Mouse (Mus musculus) stomach, embryonic 15.5 days (tissue): ENCODE measurements around the gene Ccl2. TPM values are rescaled to one million over a fixed set of nuclear protein-coding genes. Genes with fewer than 3 reads are reported as not detected.
A peak's percentile ranks its signal among the peaks of the same experiment; 100 is the strongest.

Experiments used
- ATAC-seq: fragments of 200-750 bp; cut with Nextera tagmentation; 2 replicates; pipeline ENCODE4 v1.8.0; 2017; ENCODE audit warnings: low read depth, moderate number of reproducible peaks, moderate TSS enrichment; ENCODE audit not compliant: insufficient read depth, low FRiP score
- H3K27ac ChIP-seq: fragments of 300-500 bp; sonication (generic); 2 replicates; pipeline ENCODE4 v1.5.1; 2015; ENCODE audit warnings: mild to moderate bottlenecking, inconsistent platforms
- H3K27me3 ChIP-seq: fragments of 300-500 bp; sonication (generic); replicated peaks from 2 replicates; pipeline ENCODE4 v1.6.1; 2015; ENCODE audit warnings: inconsistent platforms
- H3K36me3 ChIP-seq: fragments of 300-500 bp; sonication (generic); 2 replicates; pipeline ENCODE4 v1.6.1; 2015; ENCODE audit warnings: inconsistent platforms
- H3K4me1 ChIP-seq: fragments of 300-500 bp; sonication (generic); 2 replicates; pipeline ENCODE4 v1.6.1; 2015; ENCODE audit warnings: inconsistent platforms
- H3K4me2 ChIP-seq: fragments of 300-500 bp; sonication (generic); 2 replicates; pipeline ENCODE4 v1.6.1; 2015; ENCODE audit warnings: mild to moderate bottlenecking, inconsistent platforms
- H3K4me3 ChIP-seq: fragments of 300-500 bp; sonication (generic); replicated peaks from 2 replicates; pipeline ENCODE4 v1.5.1; 2015; ENCODE audit warnings: inconsistent platforms
- H3K9ac ChIP-seq: fragments of 300-500 bp; sonication (generic); 2 replicates; pipeline ENCODE4 v1.6.1; 2015; ENCODE audit warnings: inconsistent platforms
- H3K9me3 ChIP-seq: fragments of 300-500 bp; sonication (generic); 2 replicates; pipeline ENCODE4 v1.6.1; 2016; ENCODE audit warnings: inconsistent platforms
- WGBS: fragments of 180-500 bp; shearing (Covaris S2); methylation state at CpG from one replicate; pipeline ENCODE4 v1.1.7; 2015; 5-methylcytosine and 5-hydroxymethylcytosine counted together
- polyA plus RNA-seq: library from polyadenylated mRNA; unstranded; fragments of >200 nt; fragmentation: Nextera tagmentation; extraction: Ambion mirVana; gene quantifications from 2 replicates; pipeline ENCODE4 v1.2.1, GENCODE M21; 2015

Ccl2 gene
- polyA plus RNA-seq, 1 experiment from 2014 or later, result 5.8 TPM

DNA sequence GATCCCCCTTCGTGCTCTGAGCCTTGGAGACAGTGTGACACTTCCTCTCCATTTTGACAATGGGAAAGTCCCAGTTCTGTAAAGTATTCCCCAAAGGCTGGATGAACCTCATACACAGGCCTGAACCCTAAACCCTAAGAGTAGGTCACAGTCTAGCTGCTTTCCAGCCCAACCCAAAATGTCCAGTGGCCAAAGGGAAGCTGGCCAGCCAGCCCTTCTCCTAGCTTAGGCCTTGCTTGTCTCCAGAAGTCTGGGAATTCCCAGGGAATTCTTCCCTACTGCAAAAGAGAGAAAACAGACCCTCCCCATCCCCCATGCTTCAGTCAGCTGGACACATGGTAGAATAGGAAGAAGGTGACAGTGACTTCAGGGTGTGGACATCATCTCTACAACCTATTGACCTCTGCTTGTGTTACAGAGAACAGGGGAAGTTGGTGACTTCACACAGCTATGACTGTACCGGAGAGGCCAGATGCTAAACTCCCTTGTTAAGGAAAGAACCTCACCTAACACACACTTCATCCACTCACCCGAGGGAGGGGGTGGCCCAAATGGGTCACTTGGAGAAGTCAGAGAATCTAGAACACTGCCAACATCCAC, 19.1 kb upstream of the Ccl2 start:
- no peaks in the 10 kb centered on the region for H3K4me1 ChIP-seq

DNA sequence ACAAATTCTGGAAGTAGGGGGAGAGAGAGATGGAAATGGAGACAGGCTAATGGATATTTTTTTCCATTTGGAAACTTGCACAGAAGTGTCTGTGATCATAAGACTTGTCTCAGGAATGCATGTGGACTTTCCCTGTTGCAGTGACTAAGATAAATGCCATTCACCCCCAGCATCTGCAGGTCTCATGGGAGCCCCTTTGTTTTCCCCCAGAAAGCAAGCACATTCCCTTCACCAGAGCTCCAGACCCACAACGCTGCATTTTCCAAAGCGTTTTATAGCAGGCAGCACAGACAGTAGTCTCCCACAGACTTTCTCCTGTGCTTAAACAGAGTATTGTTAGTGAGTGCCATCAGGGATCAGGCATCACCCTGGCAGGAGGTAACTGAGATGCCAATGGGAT, 16.0 kb upstream of the Ccl2 start:
- no peak overlapping the region for H3K27ac ChIP-seq
- no peak overlapping the region for H3K4me3 ChIP-seq
- no peak for ATAC-seq
- 31% methylated on average over 2 of the region's 2 CpGs for WGBS
- no peak overlapping the region for H3K9ac ChIP-seq
- no peaks in the 10 kb centered on the region for H3K4me1 ChIP-seq
- no peaks in the 10 kb centered on the region for H3K36me3 ChIP-seq
- H3K4me2 ChIP-seq, result no peak overlapping the region
- no peaks in the 10 kb centered on the region for H3K27me3 ChIP-seq
- no peaks in the 10 kb centered on the region for H3K9me3 ChIP-seq

More for the DNA sequence above, 19.1 kb upstream of the Ccl2 start:
- Histone ChIP-seq H3K9ac (no peak overlapping the region), H3K27me3 (no peaks in the 10 kb centered on the region), H3K27ac (no peak overlapping the region), H3K4me3 (no peak overlapping the region), H3K4me2 (no peak overlapping the region), H3K9me3 (no peaks in the 10 kb centered on the region), H3K36me3 (no peaks in the 10 kb centered on the region)
- no peak for ATAC-seq
- 78% methylated on average over 3 of the region's 3 CpGs for WGBS

DNA sequence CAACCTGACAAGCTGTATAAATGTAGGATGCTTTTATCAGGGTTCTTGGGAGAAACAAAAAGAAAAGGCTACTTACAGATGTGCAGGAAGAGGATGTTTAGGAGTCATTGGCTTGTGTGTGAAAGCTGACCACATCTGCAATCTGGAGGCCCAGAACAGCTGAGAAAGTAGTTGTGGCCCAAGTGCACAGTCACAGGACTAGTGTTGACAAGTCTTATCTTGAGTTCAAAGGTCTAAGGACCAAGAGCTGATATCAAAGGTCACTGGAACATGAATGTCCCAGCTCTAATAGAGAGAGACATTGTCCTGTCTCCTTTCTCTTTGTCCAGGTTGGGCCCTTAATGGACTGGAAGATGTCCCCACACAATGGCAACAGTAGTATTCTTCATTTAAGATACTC, 15.6 kb upstream of the Ccl2 start:
- H3K9ac ChIP-seq, result no peak overlapping the region
- H3K4me3 ChIP-seq, result no peak overlapping the region
- no peak overlapping the region for H3K4me2 ChIP-seq
- no peaks in the 10 kb centered on the region for H3K27me3 ChIP-seq
- H3K36me3 ChIP-seq, result no peaks in the 10 kb centered on the region
- H3K9me3 ChIP-seq, result no peaks in the 10 kb centered on the region
- H3K27ac ChIP-seq, result no peak overlapping the region
- no peaks in the 10 kb centered on the region for H3K4me1 ChIP-seq
- ATAC-seq, result no peak

DNA sequence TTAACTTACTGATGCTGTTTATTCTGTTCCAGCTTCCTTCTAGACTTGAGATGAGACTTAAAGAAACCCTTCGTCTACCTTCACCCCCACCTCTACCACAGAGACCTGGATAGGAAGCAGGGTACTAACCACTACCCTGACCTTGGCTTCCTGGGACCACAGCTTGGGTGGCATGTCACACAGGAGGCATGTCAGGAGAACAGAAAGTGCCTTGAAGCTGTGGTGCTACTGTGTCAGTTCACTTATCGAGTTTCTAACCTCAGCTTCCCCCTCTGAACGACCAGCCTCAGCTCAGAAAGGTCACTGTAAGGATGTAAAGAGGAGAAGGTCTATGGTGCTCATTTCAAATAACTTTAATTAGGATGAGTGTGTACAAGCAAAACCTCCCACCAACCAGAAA, 14.0 kb upstream of the Ccl2 start:
- no peaks in the 10 kb centered on the region for H3K36me3 ChIP-seq
- H3K27me3 ChIP-seq, result no peaks in the 10 kb centered on the region
- no peak overlapping the region for H3K27ac ChIP-seq
- no peak overlapping the region for H3K9ac ChIP-seq
- H3K4me1 ChIP-seq, result no peaks in the 10 kb centered on the region
- ATAC-seq, result no peak
- H3K4me3 ChIP-seq, result no peak overlapping the region
- no peak overlapping the region for H3K4me2 ChIP-seq
- 45% methylated on average over 3 of the region's 3 CpGs for WGBS
- no peaks in the 10 kb centered on the region for H3K9me3 ChIP-seq

DNA sequence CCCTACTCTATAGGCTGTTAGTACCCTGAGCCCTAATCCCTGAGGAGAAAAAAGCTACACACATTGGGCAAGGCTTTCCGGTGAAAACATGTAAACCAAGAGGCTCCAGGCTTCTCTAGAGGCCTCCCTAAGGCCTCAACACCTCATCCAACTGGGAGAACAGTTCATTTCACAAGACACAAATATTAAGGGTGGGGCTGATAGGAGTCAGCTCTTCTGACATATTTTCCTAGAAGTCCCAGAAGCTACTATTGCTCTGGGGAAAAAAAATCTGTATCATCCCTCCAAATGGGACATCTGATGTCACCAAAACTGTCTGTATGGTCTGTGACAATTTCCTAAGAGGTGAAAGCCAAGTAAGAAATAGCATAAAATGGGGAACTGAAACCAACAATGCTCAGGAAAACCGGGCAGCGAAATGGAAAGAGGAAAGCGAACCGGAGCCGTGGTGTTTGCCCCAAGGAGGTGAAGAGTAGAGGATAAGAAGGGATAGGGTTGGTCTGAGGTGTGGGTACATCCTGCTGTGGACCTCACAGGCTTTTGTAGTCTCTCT, 12.8 kb upstream of the Ccl2 start:
- Histone ChIP-seq H3K36me3 (no peaks in the 10 kb centered on the region), H3K4me3 (no peak overlapping the region), H3K4me1 (no peaks in the 10 kb centered on the region), H3K9me3 (no peaks in the 10 kb centered on the region), H3K4me2 (no peak overlapping the region), H3K27me3 (no peaks in the 10 kb centered on the region), H3K27ac (no peak overlapping the region), H3K9ac (no peak overlapping the region)
- no peak for ATAC-seq
- 91% methylated on average over 6 of the region's 6 CpGs for WGBS

DNA sequence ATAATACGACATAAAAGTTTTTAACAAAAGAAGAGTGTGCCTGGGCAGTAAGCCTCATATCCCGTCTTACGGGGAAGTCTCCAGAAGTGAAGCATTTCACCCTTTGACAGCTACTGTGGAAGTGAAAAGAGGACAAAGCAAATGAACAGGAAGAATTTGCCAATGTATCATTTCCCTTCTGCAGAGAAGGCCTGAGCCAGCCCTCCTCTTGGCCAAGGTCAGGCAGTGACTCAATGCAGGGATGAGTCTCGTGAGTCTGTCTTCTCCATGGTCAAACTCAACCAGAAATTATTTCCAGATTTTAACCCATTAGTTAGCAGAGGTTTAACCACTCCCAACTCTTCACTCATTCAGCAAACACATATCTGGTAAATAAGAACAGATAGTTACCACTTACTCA, 11.6 kb upstream of the Ccl2 start:
- Histone ChIP-seq H3K4me1 (no peaks in the 10 kb centered on the region), H3K27ac (no peak overlapping the region), H3K9me3 (no peaks in the 10 kb centered on the region), H3K9ac (no peak overlapping the region), H3K4me3 (no peak overlapping the region), H3K36me3 (no peaks in the 10 kb centered on the region), H3K4me2 (no peak overlapping the region), H3K27me3 (no peaks in the 10 kb centered on the region)
- ATAC-seq, result no peak
- WGBS, result 67% methylated on average over 4 of the region's 4 CpGs

DNA sequence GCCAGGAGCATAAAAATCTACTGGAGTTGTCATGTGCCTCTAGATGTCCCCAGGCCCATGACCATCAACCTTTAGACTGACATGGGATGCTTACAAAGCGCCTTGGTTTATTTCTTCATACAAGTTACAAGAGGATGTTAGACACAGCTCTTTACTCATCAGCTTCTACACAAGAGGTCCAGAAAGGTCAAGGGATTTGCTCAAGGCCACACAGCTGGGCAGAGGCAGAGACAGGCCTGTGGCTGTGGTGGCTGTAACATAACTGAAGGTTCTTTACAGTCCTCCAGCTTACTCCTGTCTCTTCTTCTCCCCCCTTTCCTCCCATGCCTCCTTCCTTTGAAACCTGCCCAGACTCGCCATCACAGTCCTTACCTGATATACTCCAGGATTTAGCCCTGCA, 5.2 kb upstream of the Ccl2 start:
- H3K27ac ChIP-seq, result no peak overlapping the region
- no peak overlapping the region for H3K9ac ChIP-seq
- ATAC-seq, result no peak
- no peaks in the 10 kb centered on the region for H3K36me3 ChIP-seq
- no peak overlapping the region for H3K4me2 ChIP-seq
- no peak overlapping the region for H3K4me3 ChIP-seq
- no peaks in the 10 kb centered on the region for H3K27me3 ChIP-seq
- no peaks in the 10 kb centered on the region for H3K4me1 ChIP-seq
- 74% methylated on average over 2 of the region's 2 CpGs for WGBS
- no peaks in the 10 kb centered on the region for H3K9me3 ChIP-seq

DNA sequence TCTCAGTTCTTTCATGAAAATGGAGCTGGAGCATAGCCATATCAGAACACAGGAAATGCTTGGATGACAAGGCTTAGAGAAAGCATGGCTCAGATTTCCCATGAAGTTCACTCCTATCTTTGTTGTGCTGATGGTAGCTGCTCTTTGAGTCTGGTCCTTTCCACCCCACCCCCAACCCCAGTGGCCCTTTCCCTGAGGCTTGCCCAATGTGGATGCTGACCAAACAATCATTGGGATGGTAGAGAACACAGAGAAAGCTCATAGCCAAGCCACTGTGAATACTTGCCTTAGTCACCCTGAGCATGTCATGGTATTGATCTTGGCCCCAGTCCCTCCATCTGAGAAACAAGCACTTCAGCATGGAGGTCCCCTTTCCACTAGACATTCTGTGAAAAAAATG, 3.2 kb upstream of the Ccl2 start:
- H3K9ac ChIP-seq, result no peak overlapping the region
- ATAC-seq, result no peak
- H3K27me3 ChIP-seq, result no peaks in the 10 kb centered on the region
- H3K9me3 ChIP-seq, result no peaks in the 10 kb centered on the region
- H3K27ac ChIP-seq, result peak overlapping the region; percentile 76
- no peaks in the 10 kb centered on the region for H3K36me3 ChIP-seq
- no peak overlapping the region for H3K4me2 ChIP-seq
- no peak overlapping the region for H3K4me3 ChIP-seq
- H3K4me1 ChIP-seq, result peaks cover 3% of the 10 kb centered on the region; the same call in 1 of the 2 replicates

DNA sequence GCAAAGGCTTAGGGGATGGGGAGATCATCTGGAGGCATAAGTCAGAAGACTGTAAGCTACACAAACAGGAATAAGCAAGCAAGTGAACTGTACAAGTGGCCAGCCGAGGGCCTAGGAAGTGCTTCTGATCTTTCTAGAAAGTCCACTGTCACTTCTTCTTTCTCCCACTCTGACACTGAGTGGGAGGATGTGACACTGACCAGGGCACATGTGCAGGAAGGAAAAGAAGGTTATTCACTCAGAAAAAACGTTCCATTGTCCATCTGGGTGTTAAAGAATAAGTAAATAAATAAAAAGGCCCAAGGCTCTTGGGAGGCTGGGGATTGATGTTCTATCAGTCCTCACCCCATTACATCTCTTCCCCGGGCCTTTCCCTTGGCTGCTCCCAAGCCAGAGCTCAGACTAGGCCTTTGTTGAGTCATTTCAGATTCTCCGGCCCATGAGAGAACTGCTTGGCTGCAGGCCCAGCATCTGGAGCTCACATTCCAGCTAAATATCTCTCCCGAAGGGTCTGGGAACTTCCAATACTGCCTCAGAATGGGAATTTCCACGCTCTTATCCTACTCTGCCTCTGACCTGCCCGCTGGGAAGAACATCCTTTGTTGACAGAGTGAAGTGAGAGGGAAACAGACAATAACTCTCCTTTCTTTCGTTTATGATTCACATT, 2.6 kb upstream of the Ccl2 start:
- H3K4me2 ChIP-seq, result no peak overlapping the region
- no peak overlapping the region for H3K9ac ChIP-seq
- peak; percentile 72; the same call in 1 of the 2 replicates for ATAC-seq

DNA sequence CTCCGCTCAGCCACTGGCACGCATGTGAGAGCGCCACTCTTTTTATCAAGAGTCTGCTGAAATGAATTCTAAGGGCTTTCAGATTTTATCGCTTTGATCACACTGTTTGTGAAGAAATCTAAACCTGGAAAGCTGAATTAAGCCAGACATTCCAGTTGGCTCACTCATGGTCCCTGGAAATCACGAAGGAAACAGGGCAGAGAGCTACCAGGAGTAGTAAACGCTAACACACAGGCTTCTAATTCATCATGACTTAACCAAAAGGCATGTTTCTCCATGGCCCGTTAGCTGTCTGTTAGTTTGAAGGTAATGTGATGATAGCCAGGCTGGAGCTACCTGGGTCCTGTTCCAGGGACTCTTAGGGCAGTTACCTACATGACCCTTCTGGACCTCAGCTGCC, 925 bp upstream of the Ccl2 start:
- Histone ChIP-seq H3K27ac (peak overlapping the region; percentile 11; the same call in 1 of the 2 replicates), H3K9me3 (no peaks in the 10 kb centered on the region), H3K9ac (no peak overlapping the region), H3K36me3 (no peaks in the 10 kb centered on the region), H3K4me1 (peaks cover 3% of the 10 kb centered on the region; the same call in 1 of the 2 replicates), H3K4me3 (no peak overlapping the region), H3K4me2 (no peak overlapping the region), H3K27me3 (no peaks in the 10 kb centered on the region)
- 76% methylated on average over 7 of the region's 7 CpGs for WGBS
- no peak for ATAC-seq

More for the DNA sequence above, 2.6 kb upstream of the Ccl2 start:
- peak overlapping the region; percentile 76 for H3K27ac ChIP-seq
- H3K36me3 ChIP-seq, result no peaks in the 10 kb centered on the region
- no peaks in the 10 kb centered on the region for H3K9me3 ChIP-seq
- H3K27me3 ChIP-seq, result no peaks in the 10 kb centered on the region
- no peak overlapping the region for H3K4me3 ChIP-seq
- H3K4me1 ChIP-seq, result peaks cover 3% of the 10 kb centered on the region; the same call in 1 of the 2 replicates
- WGBS, result 28% methylated on average over 8 of the region's 8 CpGs

DNA sequence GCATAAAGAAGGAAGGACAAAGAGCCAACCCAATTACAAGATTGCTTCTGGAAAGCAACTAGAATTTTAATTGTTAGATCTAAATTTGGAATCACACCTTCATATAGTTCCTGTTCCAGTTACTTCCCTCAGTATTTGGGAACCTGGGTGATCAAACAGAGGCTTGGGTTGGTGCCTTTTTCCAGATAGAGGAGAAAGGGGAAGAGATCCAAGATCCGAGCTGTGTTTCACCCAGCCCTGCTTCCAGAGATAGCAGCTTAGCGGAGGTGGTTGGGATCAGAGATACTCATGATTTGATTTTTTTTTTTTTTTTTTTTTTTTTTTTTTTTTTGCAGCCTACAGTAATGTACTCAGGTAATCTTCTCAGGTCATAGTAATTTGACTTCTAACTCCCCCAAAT, 486 bp downstream of the Ccl2 start:
- Histone ChIP-seq H3K27ac (no peak overlapping the region), H3K36me3 (no peaks in the 10 kb centered on the region), H3K4me1 (peaks cover 3% of the 10 kb centered on the region; the same call in 1 of the 2 replicates), H3K4me3 (no peak overlapping the region), H3K27me3 (no peaks in the 10 kb centered on the region), H3K9me3 (no peaks in the 10 kb centered on the region), H3K4me2 (no peak overlapping the region), H3K9ac (no peak overlapping the region)
- no peak for ATAC-seq
- WGBS, result 96% methylated on average over 2 of the region's 2 CpGs

DNA sequence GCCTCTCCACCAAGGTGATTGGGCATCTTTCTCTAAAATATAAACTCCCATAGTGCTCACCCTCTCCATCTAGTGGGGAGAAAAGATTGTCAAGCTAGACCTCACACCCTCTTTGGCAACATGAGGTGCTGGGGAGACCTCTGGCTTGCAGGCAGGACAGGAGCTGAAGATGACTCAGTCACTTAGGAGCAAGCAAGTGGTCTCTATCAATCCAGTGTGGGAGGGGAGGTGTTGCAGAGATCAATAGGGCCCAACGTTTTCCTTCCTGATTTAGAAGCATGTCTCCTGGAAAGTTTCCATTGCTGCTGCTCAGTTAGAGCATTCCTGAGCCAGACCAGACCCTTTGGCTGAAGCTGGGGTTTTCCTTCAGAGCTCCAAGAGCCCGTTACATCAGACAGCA, 3.2 kb downstream of the Ccl2 start, which contains the start of gene Gm17268:
TSS of gene Gm17268 (minus strand) at position 28 of the 400 bp plus-strand sequence.
- Histone ChIP-seq H3K9me3 (no peaks in the 10 kb centered on the region), H3K36me3 (no peaks in the 10 kb centered on the region), H3K4me2 (no peak within 1 kb of the TSS), H3K4me1 (peaks cover 3% of the 10 kb centered on the region; the same call in 1 of the 2 replicates), H3K27me3 (no peaks in the 10 kb centered on the region), H3K27ac (no peak within 1 kb of the TSS), H3K4me3 (no peak within 1 kb of the TSS), H3K9ac (no peak within 1 kb of the TSS)
- WGBS, result 15% methylated on average over 2 of the region's 2 CpGs
- ATAC-seq, result no peak
